Mouse (Mus musculus) frontal cortex, postnatal 10 days (tissue): ENCODE results near the gene Abr.
A peak's percentile ranks its signal among the peaks of the same experiment; 100 is the strongest.

Source experiments
- DNase-seq, 2 experiments: peaks; one replicate each; pipeline ENCODE4 v3.0.0; 2022; ENCODE audit warnings: low spot score in 2 of 2, mixed read lengths in 1 of 2

Abr gene

GRCm38 (mm10) chr11:76458730-76459129, 163.4 kb downstream of the Abr start:
- DNase-seq: no peak

- DNase-seq: no peak
Observed at GRCm38 (mm10) chr11:76456897-76457296, 165.2 kb downstream of the Abr start.

- DNase-seq: peak; percentile 75 to 82
Observed at GRCm38 (mm10) chr11:76456233-76456632, 165.9 kb downstream of the Abr start.

GRCm38 (mm10) chr11:76454492-76454891, 167.6 kb downstream of the Abr start:
- DNase-seq: peak in 1 of 2 experiments; percentile 68

- no peak for DNase-seq
Observed at GRCm38 (mm10) chr11:76450202-76450561, 171.9 kb downstream of the Abr start.

GRCm38 (mm10) chr11:76449520-76450201, 172.5 kb downstream of the Abr start:
- DNase-seq: peak; percentile 58 to 69

- no peak for DNase-seq
Observed at GRCm38 (mm10) chr11:76446251-76446650, 175.9 kb downstream of the Abr start.

- no peak for DNase-seq
Observed at GRCm38 (mm10) chr11:76445459-76445858, 176.7 kb downstream of the Abr start.

GRCm38 (mm10) chr11:76439666-76440065, 182.4 kb downstream of the Abr start:
- DNase-seq: peak in 1 of 2 experiments; percentile 59

- DNase-seq: peak in 1 of 2 experiments; percentile 43
Observed at GRCm38 (mm10) chr11:76436864-76437437, 185.2 kb downstream of the Abr start.

GRCm38 (mm10) chr11:76436009-76436408, 186.1 kb downstream of the Abr start:
- no peak for DNase-seq

- no peak for DNase-seq
Observed at GRCm38 (mm10) chr11:76429966-76430631, 192.0 kb downstream of the Abr start.

GRCm38 (mm10) chr11:76429556-76429955, 192.6 kb downstream of the Abr start:
- DNase-seq: no peak

GRCm38 (mm10) chr11:76429046-76429445, 193.1 kb downstream of the Abr start:
- DNase-seq: no peak

- DNase-seq: no peak
Observed at GRCm38 (mm10) chr11:76427781-76428180, 194.3 kb downstream of the Abr start.

- DNase-seq: no peak
Observed at GRCm38 (mm10) chr11:76425749-76426148, 196.4 kb downstream of the Abr start.

GRCm38 (mm10) chr11:76420896-76421295, 201.2 kb downstream of the Abr start:
- no peak for DNase-seq

- DNase-seq: no peak
Observed at GRCm38 (mm10) chr11:76419179-76419578, 202.9 kb downstream of the Abr start.

GRCm38 (mm10) chr11:76418423-76418822, 203.7 kb downstream of the Abr start:
- peak in 1 of 2 experiments; percentile 41 for DNase-seq

- no peak for DNase-seq
Observed at GRCm38 (mm10) chr11:76415985-76416384, 206.1 kb downstream of the Abr start.

GRCm38 (mm10) chr11:76415001-76415400, 207.1 kb downstream of the Abr start:
- no peak for DNase-seq

GRCm38 (mm10) chr11:76413202-76413601, 208.9 kb downstream of the Abr start:
- no peak for DNase-seq

- DNase-seq: no peak
Observed at GRCm38 (mm10) chr11:76410826-76411225, 211.3 kb downstream of the Abr start.
